Mouse (Mus musculus) olfactory bulb, adult 2 months (tissue): ENCODE data around the gene Apba3. TPM values are rescaled to one million over a fixed set of nuclear protein-coding genes. Genes with fewer than 3 reads are reported as not detected.

ENCODE experiments used
- H3K27ac ChIP-seq: fragments of 200-500 bp; 2 replicates; pipeline ENCODE4 v1.5.1; 2012; ENCODE audit warnings: low read depth, low read length; ENCODE audit not compliant: insufficient read depth
- H3K4me1 ChIP-seq: fragments of 200-500 bp; 2 replicates; pipeline ENCODE4 v1.6.1; 2012; ENCODE audit warnings: low read length; ENCODE audit not compliant: control insufficient read depth, insufficient read depth
- H3K4me3 ChIP-seq: fragments of 200-500 bp; 2 replicates; pipeline ENCODE4 v1.5.1; 2012; ENCODE audit warnings: mild to moderate bottlenecking, low read depth, low read length, moderate library complexity; ENCODE audit not compliant: insufficient read depth
- CTCF ChIP-seq: fragments of 200-500 bp; IDR thresholded peaks from 2 replicates; pipeline ENCODE4 v1.5.1; 2012; ENCODE audit warnings: low read depth, mild to moderate bottlenecking, low read length, moderate library complexity; ENCODE audit not compliant: insufficient read depth
- POLR2A ChIP-seq: fragments of 200-500 bp; IDR thresholded peaks from 2 replicates; pipeline ENCODE4 v1.6.1; 2012; ENCODE audit warnings: mild to moderate bottlenecking, low read depth, low read length, moderate library complexity; ENCODE audit not compliant: insufficient read depth
- WGBS: fragments of 180-500 bp; shearing (Covaris S2); methylation state at CpG from one replicate; pipeline ENCODE4 v1.1.7; 2018; 5-methylcytosine and 5-hydroxymethylcytosine counted together
- polyA plus RNA-seq: library from polyadenylated mRNA; stranded (reverse); fragments of >200 nt; gene quantifications from 2 replicates; pipeline ENCODE4 v1.2.4, GENCODE M21; 2012; ENCODE audit warnings: low replicate concordance; ENCODE audit not compliant: missing spikeins, insufficient read depth, insufficient read length

The Apba3 gene
- polyA plus RNA-seq, 1 experiment, result not detected

- WGBS, result 8% methylated on average over 29 of the region's 29 CpGs
- Histone ChIP-seq H3K4me1 (peaks cover 39% of the 10 kb centered on the region), H3K27ac (peak within 1 kb of the TSS; percentile 73), H3K4me3 (peak within 1 kb of the TSS; percentile 55)
- TF ChIP-seq CTCF (no peak), POLR2A (peak; percentile 69)
Measured at GRCm38 (mm10) chr10:81232580-81233225, 34.1 kb upstream of the Apba3 start, which contains the start of gene Zfr2. Gene Zfr2, plus strand, starts transcription at chr10:81233155.

- TF ChIP-seq POLR2A, result no peak
- no peak for TF ChIP-seq CTCF
- peaks cover 44% of the 10 kb centered on the region for H3K4me1 ChIP-seq
- H3K4me3 ChIP-seq, result peak overlapping the region; percentile 55
- WGBS, result under 1% methylated on average over 25 of the region's 28 CpGs
- H3K27ac ChIP-seq, result peak overlapping the region; percentile 37; the same call in 1 of the 2 replicates
Measured at GRCm38 (mm10) chr10:81233226-81233585, 33.6 kb upstream of the Apba3 start.

- no peak overlapping the region for H3K4me3 ChIP-seq
- WGBS, result 50% methylated on average over 6 of the region's 6 CpGs
- TF ChIP-seq CTCF, result no peak
- no peak for TF ChIP-seq POLR2A
- no peak overlapping the region for H3K27ac ChIP-seq
- peaks cover 40% of the 10 kb centered on the region for H3K4me1 ChIP-seq
Measured at GRCm38 (mm10) chr10:81234206-81234605, 32.6 kb upstream of the Apba3 start.

- Histone ChIP-seq H3K27ac (no peak overlapping the region), H3K4me3 (no peak overlapping the region), H3K4me1 (peaks cover 33% of the 10 kb centered on the region)
- TF ChIP-seq CTCF (no peak), POLR2A (no peak)
- WGBS, result 71% methylated on average over 12 of the region's 12 CpGs
Measured at GRCm38 (mm10) chr10:81236471-81237268, 30.1 kb upstream of the Apba3 start.

- Histone ChIP-seq H3K27ac (no peak overlapping the region), H3K4me3 (no peak overlapping the region), H3K4me1 (peaks cover 26% of the 10 kb centered on the region)
- 84% methylated on average over 2 of the region's 2 CpGs for WGBS
- TF ChIP-seq CTCF, result no peak
- no peak for TF ChIP-seq POLR2A
Measured at GRCm38 (mm10) chr10:81238618-81239017, 28.1 kb upstream of the Apba3 start.

DNA sequence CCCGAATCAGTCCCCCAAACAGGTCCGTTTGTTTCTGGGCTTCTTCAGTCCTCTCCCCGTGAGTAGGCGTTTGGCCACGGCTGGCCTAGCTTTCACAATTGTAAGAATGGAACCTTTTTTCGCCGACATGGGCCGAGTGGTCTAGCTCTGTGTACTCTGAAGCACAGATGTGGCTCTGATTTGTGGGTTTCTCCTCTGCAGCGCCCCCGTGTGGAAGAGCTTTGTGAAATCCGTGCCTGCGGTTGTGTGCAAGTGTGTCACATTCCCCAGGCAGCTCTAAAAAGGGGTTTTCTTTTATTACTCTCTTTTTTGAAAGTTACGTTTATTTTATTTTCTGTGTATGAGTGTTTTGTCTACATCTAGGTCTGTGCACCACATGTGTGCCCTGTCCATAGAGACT lies 25.9 kb upstream of the Apba3 start:
- TF ChIP-seq POLR2A (no peak), CTCF (peak; percentile 55)
- 23% methylated on average over 13 of the region's 13 CpGs for WGBS
- Histone ChIP-seq H3K4me3 (no peak overlapping the region), H3K4me1 (peaks cover 31% of the 10 kb centered on the region), H3K27ac (no peak overlapping the region)

- TF ChIP-seq POLR2A (no peak), CTCF (no peak)
- WGBS, result 93% methylated on average over 16 of the region's 16 CpGs
Measured at GRCm38 (mm10) chr10:81242021-81242420, 24.7 kb upstream of the Apba3 start.

GRCm38 (mm10) chr10:81244146-81244545 lies 22.6 kb upstream of the Apba3 start:
- Histone ChIP-seq H3K4me1 (peaks cover 11% of the 10 kb centered on the region), H3K27ac (no peak overlapping the region), H3K4me3 (no peak overlapping the region)
- 90% methylated on average over 4 of the region's 4 CpGs for WGBS
- TF ChIP-seq POLR2A (no peak), CTCF (no peak)

More at GRCm38 (mm10) chr10:81242021-81242420, 24.7 kb upstream of the Apba3 start:
- Histone ChIP-seq H3K4me3 (no peak overlapping the region), H3K4me1 (peaks cover 23% of the 10 kb centered on the region), H3K27ac (no peak overlapping the region)

- Histone ChIP-seq H3K27ac (no peak overlapping the region), H3K4me1 (peaks cover 11% of the 10 kb centered on the region), H3K4me3 (no peak overlapping the region)
- TF ChIP-seq CTCF, result peak; percentile 74
- no peak for TF ChIP-seq POLR2A
- WGBS, result 9% methylated on average over 17 of the region's 17 CpGs
Measured at GRCm38 (mm10) chr10:81244595-81244994, 22.2 kb upstream of the Apba3 start.
